Mouse (Mus musculus): ENCODE results near the gene Zfp804b. TPM values are rescaled to one million over a fixed set of nuclear protein-coding genes. Genes with fewer than 3 reads are reported as not detected.
"Not testable (repeated sequence)": the region's sequence is repeated elsewhere in the genome, so short reads cannot be mapped to it uniquely, and the experiment has no call there.

The Zfp804b gene
- not detected for total RNA-seq (2021)
- long read RNA-seq, experiment 1 = 0 reads
- long read RNA-seq, experiment 2 = 0 reads

DNA sequence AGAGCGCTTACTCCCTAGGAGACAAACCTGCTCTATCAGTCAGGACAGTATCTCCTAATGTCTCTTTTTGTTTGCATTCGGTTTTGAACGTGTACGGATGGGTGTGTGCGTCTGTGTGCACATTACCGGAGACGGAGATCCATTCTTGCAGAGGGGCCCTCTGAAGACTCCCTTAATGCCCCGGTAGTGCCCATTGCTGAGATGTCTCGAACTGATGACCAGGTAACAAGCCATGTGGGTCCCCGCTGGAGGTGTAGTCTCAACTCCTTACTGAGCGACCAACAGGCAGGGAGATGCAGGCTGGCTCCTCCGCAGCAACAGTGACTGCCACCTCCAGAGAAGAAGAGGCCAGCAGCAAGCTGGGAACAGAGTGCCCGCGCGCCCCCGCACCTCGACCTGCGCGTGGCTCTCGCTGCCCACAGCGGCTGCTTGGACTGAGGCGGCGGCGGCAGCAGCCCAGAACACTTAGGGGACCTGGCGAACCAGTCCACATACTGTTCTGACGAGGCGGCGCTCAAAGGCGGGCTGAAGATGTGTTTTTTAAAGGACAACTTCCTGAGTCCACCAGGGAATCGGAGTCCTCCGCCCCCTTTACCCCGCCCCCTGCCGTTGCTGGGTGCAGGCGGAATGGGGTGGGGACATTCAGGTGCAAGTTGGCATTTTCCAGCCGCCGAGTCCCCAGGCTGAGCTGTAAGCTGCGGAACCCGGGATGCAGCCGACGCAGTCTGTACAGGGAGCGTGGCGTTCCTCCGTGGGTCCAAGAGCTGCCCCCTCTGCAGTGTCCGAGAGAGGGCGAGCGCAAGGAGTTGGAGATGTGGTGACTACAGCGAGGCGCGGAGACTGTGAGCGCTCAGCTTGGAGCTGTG, at the start of gene Zfp804b:
TSS of gene Zfp804b (minus strand) at position 612 of the 866 bp plus-strand sequence.
- peak; percentile 3 to 9 for DNase-seq

DNA sequence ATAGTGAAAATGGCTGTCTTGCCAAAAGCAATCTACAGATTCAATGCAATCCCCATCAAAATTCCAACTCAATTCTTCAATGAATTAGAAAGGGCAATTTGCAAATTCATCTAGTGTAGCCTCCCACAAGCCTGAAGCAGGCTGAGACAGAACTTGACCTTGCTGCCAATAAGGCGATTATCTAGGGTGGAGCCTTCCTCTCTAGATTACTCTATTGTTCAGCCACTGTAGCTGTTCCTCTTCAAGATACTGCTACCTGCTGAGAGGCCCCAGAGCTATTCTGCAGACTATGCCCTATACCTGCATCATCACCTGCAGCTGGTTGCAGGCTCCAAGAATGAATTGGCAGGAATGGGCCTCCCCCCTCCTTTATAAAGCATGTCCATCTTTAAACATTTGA, 20.1 kb upstream of the Zfp804b start:
- DNase-seq = not testable (repeated sequence)

DNA sequence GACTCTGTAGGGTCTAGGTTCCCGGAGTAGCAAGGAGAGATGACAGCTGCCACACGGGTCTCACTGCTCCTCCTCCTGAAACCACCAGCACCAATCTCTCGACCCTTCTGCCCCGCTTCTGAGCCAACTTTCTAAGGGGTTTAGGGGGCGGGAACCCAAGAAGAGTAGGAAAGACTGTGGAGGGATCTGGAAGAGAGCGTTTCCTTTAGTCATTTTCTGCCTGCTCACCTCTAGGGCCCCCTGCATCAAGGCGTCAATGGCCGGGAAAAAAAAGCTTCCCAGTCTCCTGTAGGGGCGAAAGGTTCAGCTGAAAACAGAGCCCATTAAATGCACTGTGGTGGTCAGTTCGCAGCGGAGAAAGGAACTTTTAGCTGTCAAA, 444 bp upstream of the Zfp804b start:
- no peak for DNase-seq

DNA sequence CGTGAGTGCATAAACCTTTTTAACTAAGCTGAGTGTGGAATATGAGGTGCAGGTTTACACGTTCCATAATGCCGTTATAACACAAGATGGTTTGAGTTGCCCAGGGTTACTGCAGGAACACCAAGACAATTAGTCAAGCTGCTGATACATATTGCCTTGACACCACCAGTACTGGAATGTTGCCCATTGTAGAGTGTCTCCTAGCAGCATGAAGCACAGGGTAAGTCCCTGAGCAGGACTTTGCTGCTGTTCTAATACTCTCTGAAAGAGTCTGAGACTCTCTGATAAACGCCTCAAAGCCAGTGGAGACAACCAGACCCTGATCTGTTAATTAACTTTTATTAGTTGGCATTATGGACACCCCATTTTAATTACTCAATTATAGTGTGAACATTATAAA, 19.0 kb downstream of the Zfp804b start:
- DNase-seq = no peak

DNA sequence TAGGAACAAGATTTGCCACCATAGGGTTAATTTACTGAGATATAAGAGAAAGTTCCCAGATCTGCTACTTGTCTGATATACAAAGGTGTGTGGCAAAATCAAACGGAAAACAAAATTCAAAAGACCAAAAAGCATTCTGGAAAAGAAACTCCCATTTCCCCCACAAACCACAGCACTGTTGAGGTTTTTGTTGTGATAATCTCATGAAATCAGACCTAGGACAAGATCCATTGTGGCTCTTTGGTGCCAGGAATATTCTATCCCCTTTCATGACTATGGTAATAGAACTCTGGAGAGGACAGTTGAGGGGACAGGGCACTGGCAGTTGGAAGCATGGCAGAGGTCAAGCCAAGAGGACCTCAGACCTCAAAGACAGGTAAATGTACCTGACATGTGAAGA, 40.7 kb downstream of the Zfp804b start, which contains the start of gene Tex47:
TSS of gene Tex47 (plus strand) at position 301 of the 400 bp plus-strand sequence.
- DNase-seq = no peak

DNA sequence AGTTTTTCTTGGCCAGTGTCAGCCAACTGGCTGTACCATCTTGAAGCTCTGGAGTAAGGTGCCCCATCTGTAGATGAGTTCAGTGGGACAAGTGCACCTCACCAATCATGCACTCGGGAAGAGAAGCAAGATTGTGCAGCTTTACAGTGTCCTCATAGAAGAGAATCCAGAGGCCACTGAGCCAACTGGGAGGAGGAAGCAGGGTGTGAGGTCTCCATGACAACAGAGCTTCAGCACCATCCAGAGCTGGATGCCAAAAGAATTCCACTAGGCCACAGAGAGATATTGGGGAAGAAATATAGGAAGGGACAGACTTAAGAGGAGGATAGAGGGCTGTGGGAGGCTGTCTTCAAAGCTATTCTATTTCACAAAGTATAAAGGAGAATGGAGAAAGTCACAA, 41.6 kb downstream of the Zfp804b start:
- DNase-seq = no peak

DNA sequence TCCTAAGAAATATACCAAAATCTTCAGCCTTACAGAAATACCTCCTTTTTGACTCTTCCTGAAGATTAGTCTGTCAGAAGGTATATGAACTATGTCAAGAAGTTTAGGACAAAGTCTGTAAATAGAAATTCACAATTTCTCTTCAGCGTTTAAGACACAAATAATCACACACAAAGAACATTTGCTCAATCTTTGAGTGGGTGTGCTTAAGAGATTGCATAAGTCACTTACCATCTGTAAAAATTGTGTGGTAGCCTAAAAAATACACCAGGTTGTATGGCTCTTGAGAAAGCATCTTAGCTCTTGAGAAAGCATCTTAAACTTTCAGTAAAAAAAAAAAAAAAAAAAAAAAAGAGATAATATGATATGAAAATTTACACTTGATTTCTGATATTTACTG, 60.2 kb downstream of the Zfp804b start:
- no peak for DNase-seq

DNA sequence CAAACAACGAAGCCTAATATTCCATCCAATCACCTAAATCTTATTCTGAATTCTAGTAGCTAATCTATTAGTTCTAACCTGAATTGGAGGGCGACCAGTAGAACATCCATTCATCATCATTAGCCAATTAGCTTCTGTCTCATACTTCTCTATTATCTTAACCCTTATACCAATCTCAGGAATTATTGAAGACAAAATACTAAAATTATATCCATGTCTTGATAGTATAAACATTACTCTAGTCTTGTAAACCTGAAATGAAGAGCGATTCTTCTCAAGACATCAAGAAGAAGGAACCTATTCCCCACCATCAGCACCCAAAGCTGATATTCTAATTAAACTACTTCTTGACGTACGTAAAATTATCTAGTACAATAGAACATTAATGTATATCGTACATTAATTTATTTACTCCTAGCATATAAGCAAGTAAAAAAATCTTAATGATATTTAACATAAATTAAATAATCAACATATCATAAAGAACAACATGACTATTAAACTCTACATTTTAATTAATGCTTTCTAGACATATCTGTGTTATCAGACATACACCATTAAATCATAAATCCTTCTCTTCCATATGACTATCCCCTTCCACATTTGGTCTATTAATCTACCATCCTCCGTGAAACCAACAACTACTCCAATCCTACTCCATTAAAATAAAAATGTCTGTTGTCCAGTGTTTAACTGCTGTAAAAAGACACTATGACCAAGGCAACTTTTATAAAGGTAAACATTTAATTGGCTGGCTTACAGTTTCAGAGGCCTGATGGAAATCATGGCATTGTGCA, 67.7 kb downstream of the Zfp804b start:
- DNase-seq = no peak

DNA sequence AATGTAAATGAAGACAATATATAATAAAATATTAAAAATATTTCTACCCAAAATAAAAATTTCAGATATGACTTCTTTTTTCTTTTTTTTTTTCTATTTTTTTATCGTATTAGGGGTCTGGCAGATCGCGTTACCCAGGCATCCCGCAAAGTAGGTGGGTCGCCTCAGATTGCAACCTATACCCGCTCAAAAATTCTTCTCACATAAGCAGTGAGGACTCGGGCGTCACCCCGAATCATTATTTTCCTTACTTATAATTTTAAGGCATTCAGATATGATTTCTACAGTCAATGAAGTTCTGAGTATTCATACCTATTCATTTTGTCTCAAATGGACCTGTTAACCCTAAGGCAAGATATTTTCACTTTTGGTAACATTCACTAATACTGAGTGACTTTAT, 167.0 kb downstream of the Zfp804b start:
- no peak for DNase-seq

DNA sequence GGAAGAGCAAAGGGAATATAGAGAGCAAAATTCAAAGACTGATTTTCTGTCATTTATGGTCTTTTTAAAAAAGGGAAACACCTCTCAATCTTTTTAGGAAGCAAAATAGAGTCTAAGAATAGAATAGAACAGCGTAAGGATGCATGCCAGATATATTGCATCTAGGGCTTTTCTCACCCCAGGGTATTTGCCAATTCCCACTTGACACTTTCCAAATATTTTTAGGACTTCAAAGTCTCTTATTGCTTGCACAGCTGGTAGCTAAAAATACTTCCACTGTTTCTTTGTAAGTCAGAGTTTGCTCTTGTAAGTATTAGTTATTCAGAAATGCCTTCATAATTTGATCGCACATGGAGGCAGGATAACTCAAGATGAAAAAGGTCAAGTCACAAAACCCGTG, 204.9 kb downstream of the Zfp804b start:
- peak; percentile 12 to 30 for DNase-seq

DNA sequence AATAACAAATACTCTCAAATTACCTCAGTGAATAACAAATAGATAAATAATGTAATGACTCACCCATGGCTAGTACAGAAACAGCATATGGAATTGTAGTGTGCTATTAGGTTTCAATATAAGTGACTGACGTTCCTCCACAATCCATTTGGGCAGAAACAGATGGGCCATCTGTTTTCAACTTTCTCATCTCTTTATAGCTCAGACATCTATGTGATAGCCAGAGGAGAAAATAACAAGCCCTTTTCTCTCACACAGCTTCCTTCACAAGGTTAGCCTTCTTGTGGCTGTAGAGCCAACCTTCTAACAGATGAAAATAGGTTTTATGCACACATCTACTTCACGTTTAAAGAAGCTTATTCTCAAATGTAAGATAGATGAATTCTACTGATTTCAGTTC, 242.2 kb downstream of the Zfp804b start:
- DNase-seq = no peak

DNA sequence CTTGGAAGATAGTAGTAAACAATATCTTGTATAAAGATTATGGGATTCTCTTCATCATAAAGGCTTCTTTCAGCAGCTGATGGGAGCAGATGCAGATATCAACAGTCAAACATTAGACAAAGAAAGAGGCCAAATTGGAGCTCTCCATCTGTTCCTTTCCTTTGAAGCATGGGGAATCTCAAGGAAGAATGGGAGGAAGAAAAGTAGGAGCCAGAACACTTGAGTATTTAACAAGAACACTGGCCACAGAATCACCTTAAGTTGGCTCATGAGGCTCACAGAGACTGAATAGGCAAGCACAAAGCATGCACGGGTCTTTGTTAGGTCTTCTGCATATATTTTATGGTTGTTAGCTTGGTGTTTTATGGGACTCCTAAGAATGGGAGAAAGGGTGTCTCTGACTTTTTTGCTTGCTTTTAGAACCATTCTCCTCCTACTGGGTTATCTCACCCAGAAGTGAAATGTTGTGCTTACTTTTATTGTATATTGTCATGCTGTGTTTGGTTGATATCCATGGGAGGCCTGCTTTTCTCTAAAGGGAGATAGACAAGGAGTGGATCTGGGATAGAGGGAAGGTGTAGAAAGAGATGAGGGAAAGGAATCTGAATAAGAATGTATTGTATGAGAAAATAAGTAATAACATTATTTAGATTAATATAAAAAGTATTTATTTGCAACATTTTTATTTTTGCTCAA, 270.5 kb downstream of the Zfp804b start:
- DNase-seq = no peak

DNA sequence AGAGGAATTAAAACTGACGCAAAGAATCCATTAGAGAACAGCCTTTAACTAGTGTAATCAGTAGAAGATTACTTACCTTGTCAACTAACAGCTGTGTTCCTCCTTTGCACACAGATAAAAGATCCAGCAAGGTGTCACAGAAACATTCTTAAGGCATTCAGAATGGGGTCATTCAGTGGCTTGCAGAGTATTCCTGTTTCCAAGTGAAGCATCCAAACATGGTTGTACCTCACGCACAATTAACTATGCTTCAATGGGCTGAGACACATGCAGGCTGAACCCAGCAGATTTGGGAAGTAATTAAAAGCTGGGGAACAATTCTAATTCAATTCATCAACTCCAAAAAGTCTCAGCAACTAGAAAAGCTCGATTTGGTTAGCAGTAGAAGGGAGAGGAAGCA, 337.1 kb downstream of the Zfp804b start:
- no peak for DNase-seq

DNA sequence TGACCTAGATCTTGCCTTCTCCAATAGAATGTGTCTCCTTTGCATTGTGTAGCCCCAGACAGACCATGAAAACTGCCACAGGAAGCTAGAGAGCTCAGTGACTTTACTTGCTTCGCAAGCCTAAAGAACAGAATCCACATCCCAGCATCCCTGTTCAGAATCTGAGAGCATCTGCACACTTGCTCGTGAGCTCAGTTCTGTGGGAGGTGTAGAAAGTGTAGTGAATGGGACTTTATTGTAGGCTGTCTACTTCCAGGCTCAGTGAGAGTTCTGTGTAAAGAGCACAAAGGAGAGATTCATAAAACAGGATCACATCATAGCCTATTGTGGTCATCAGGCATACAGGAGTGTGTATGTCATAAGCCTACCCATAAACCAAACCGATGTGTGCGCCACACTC, 360.6 kb downstream of the Zfp804b start:
- no peak for DNase-seq

DNA sequence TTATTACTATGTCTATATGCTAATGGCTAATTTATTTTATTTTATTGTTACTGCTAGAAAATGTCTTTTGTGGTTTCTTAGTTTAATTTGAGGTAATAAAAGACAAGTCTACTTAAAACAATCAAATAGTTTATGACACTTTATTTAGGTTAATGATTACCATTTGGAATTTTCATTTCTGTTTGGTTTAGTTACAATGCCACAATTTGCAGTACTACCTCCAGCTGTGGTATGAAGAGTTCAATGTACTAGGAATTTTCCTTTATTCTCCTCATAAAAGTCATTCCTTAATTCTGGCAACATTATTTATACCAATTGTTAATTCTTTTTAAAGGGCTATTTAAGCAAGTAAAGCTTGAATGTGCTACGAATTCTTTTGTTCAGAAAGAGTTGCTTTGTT, 409.7 kb downstream of the Zfp804b start:
- DNase-seq = no peak

DNA sequence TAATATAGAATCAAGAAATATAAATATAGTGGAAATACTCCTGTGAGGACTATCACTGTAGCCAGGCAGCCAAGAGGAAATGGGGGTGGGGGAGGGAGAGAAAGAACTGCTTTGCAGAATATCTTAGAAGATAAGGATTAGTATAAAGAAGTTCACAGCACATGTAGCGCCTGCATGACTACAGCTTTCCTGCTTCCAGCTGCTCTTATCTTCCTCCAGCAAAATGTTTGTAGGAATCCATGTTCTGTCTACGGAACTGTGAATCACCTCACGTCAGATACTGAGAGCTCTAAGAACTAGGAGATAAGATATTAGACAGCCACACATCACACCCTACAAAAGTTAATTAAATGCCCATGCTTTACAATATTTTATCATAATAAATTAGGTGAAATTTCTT, 433.3 kb downstream of the Zfp804b start:
- no peak for DNase-seq

DNA sequence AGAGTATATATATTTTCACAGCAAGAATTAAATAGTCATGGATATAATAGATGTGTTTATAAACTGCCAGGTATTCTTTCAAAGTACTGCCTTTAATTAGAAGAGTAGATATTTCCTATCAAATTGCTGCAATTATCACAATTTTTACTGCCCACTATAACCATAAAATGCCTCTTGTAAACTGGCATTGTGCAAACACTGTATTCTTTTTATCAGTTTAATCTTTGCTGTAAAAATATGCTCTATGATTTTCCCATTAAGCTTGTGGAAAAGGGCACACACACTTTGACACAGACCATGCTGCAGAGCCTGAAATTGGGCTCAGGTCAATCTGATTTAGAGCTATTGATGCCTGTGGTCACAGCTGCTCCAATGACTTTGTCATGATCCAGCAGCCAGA, 463.2 kb downstream of the Zfp804b start:
- no peak for DNase-seq

DNA sequence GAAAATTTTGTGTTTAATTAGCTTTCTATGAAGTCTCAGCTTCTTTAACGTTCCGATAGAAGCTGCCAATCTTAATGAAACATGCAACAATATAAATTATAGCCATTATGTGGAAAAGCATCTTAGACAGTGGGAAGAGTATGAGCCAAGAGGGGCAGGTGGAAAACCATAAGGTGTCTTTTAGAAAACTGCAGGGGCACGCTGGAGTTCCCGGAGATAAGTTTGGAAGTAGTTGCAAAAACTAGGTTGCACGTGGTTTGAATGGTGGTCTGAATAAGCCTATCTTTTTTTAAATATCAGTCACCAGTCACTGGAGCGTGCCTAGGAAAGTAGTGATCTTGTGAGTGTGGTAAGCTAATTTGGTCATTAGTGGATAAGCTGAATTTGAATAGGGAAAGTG, 473.0 kb downstream of the Zfp804b start:
- no peak for DNase-seq

DNA sequence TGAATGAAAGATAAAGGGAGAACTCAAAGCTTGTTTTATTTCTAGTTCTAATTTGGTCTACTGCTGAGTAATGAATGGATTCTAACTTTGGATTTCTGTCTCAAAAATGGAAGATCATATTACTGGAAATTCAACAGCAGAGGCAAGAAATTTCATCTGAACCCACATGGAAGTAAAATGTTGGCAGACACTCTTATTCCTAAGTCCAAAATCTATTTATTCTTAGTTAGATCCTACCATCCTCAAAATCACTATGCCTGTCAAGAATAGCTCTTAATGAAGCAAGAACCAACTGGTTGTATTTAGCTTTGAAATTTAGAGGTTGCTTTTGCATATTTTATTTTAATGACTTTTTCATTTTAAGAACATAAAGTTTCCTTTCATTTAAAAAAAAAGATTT, 473.6 kb downstream of the Zfp804b start:
- DNase-seq = no peak

DNA sequence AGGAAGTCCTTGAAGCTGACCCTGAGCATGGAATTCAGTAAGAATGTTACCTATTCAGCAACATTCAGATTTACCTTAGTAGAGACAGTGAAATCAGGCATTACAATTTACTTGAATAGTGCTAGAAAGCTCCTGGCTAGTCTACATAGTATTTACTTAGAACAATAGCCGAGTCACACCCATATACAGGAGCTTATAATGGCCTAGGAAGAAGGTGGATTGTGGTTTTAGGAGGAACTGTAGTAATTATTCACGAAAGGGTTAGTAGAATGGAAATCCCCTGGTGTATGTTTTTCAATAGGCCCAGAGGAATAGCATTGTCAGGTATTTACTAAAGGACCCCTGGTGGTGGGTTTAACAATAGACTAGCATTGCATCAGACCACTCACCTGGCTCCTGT, 549.2 kb downstream of the Zfp804b start:
- no peak for DNase-seq

DNA sequence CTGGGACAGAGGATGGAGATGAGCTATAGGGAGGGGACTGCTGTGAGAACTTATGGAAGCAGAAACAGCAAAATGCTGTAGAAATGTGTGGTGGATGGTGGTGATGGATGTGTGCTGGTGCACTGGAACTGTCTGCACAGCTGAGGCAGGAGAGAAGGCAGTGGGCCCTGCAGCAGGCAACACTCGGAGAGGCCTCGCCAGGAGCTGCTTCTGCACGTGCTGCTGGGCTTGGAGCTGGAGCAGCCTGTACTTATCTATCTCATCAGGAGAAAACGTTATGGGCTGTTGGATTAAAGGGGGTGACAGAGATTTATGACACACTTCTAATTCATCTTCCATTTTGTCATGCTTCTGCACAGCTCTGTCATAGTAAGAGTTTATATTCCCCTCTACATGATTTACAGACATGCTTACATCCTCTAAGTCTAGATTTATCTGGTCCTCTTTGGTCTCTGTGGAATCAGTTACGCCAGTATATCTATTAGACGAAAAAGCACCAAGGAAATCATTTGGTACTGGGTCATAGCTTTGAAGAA, 575.1 kb downstream of the Zfp804b start:
- DNase-seq = no peak
